Mouse (Mus musculus): ENCODE data around the gene Siah1a. TPM values are rescaled to one million over a fixed set of nuclear protein-coding genes. Genes with fewer than 3 reads are reported as not detected.

Gene Siah1a
- 10 to 100 TPM in 1 of 2 experiments, 1 to 10 TPM in 1; 9.6 to 14.9 TPM for total RNA-seq (2021)
- long read RNA-seq, experiment 1, transcript Siah1a-201 (2 exons, 1,968 nt), result major isoform, 33 of 35 reads
- long read RNA-seq, experiment 1, partial matches to known transcripts, result 0 of 35 reads
- long read RNA-seq, experiment 1, other reads (novel, unspliced or antisense), result 2 of 35 reads
- long read RNA-seq, experiment 2, transcript Siah1a-201 (2 exons, 1,968 nt), result major isoform, 25 of 25 reads
- long read RNA-seq, experiment 2, partial matches to known transcripts, result 0 of 25 reads
- long read RNA-seq, experiment 2, other reads (novel, unspliced or antisense), result 0 of 25 reads

DNA sequence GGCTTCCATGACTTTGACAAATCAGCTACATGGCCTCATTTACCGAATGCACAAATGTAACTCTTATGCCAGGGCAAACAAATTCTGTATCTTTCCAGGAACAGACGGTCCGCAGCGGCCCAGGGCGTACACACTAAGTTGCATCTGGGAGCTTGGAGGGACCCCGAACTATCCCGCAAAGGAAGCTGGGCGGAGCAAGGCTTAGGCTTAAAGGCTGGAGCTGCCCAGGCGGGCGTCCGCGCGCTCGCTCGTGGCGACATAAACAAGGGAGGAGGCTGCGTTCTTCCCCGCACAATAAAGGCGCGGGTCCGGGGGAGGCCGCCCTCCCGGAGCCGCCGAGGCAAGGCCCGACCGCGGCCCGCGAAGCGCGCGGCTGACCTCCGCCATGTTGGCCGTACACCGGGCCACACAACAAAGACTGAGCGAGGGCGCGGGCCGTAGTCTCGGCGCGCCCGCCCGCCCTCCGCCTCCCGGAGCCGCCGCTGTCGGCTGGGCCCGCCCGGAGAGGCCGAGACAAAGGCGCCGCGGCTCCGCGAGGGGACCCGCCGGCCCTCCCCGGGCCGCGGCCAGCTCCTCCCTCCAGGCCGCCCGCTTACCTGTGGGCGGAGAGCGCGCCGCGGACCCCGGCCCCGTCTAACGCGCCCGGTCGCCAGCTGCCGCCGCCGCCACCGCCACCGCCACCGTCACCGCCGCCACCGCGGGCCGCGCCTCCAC is at the start of gene Siah1a, which contains the start of gene Gm10638:
Siah1a (minus strand) TSS at position 714 of the 714 bp plus-strand sequence.
Gm10638 (plus strand) TSS at position 479 of the 714 bp plus-strand sequence.
- H3K27ac ChIP-seq, result peak within 1 kb of the TSS; percentile 98
- H3K4me3 ChIP-seq, result peak within 1 kb of the TSS; percentile 79
- TF ChIP-seq CTCF (IDR thresholded peaks at IDR 0.05), result no peak
- intact Hi-C loops (cut with DNase I), result loop anchor here (2.0 to 5.0 kb wide), 2 partner anchors 51 to 123 kb away; partner anchors contain the start of gene Lonp2
- peak; percentile 81 for DNase-seq

DNA sequence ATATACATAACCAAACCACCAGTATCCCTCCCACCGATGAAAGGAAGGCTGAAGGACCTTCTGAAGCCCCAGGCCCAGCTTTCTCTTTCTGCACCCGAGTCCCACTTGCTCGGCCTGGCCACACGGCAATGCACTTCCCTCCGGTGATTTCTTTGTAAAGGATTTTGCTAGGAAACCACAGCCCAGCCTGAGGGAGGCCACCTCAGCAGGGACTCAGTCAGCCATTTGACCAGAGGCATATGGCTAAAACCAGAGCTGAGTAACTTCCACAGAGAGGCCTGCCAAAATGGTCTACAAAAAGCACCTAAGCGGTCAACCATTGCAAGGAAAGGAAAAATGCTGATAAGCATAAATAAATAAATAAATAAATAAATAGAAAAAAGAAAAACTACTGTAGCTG is 49.0 kb upstream of the Siah1a start:
- no peak for TF ChIP-seq CTCF (IDR thresholded peaks at IDR 0.05)
- intact Hi-C loops (cut with DNase I), result loop anchor here (5.0 kb wide), 1 partner anchor 167 kb away; no protein-coding TSS in a partner anchor
- Histone ChIP-seq H3K27ac (no peak overlapping the region), H3K4me3 (no peak overlapping the region)
- no peak for DNase-seq

DNA sequence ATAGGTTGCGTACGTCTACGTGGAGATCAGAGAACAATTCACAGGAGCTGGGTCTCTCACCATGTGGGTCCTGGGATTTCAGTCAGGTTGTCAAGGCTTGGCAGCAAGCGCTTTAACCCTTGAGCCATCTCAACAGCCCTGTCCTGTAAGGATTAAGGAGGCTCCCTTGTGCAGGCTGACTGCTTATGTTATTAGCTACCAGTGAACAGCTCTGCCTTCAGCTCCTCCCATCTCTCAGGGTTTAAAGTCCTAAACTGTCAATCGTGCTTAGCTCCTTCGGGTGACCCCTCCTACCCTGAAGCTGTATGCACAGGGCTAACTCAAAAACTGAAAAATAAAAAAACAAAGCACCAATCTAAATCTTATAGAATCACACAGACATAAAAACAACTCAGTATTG is 45.8 kb upstream of the Siah1a start:
- intact Hi-C loops (cut with DNase I), result no loop called here
- Histone ChIP-seq H3K27ac (no peak overlapping the region), H3K4me3 (no peak overlapping the region)
- TF ChIP-seq CTCF (IDR thresholded peaks at IDR 0.05), result no peak
- DNase-seq, result no peak

DNA sequence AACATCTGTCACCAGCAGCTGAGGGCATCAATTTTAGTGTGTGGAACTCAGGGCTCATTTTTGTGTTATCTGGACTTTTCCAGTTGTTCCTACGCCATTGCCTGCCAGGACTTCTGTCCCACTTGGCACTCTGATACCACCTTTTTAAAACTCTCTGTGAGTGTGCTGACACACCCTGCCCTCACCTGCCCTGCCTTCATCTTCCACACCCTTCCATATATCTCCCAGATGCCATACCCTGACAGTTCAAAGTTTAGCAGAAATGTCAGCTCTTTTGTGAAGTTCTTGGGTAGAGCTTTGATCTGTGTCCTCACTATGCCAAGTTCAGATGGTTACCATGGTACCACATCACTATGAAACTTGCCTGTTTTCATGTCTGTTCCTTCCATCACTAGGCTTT is 43.8 kb upstream of the Siah1a start:
- H3K27ac ChIP-seq, result no peak overlapping the region; the same call in 1 of the 2 replicates
- no peak for DNase-seq
- no peak overlapping the region for H3K4me3 ChIP-seq
- TF ChIP-seq CTCF (IDR thresholded peaks at IDR 0.05), result no peak
- intact Hi-C loops (cut with DNase I), result no loop called here

DNA sequence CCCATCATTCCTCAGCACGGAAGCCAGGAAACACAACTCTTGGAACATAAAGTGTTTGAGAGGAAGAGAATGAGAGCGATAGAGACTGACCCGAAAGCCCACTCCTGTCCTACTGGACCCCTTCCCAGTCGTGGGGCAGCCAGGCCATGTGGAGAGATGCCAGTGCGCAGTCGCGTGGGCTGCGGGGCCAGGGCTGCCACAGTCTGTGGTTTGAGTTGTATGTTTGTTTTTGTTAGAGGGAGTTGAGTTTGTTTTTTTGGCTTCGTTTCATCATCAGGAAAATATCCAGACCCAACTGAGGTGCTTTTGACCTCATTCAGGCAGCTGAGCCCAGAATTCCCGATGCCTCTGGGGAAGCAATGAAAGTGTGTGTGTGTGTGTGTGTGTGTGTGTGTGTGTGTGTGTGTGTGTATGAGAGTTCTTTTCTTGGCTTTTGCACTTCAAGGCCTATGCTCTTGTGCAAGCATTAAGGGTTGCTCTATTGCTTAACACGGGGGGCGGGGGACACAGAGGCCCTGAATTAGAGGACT is 42.2 kb upstream of the Siah1a start:
- no peak for TF ChIP-seq CTCF (IDR thresholded peaks at IDR 0.05)
- DNase-seq, result peak; percentile 71
- intact Hi-C loops (cut with DNase I), result no loop called here
- peak overlapping the region; percentile 89 for H3K27ac ChIP-seq
- H3K4me3 ChIP-seq, result peak overlapping the region; percentile 59

DNA sequence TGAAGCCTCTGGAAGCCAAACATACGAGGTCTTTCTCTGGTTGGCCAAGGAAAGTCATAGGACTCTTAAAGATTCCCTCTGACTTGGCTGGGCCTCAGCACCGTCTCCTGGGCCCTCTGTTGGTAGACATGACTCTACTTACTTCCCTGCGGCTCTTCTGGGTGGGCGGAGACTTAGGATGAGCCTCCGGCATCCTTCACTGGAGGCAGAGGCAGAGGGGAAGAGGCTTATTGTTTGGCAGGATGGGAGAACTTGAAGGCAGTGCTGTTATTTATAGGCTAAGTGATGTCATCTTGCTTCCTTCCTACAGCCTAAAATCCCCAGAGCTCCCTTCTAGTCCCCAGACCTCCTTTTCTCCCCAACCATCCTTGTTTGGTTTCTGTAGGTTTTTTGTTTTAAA is 40.8 kb upstream of the Siah1a start:
- intact Hi-C loops (cut with DNase I), result no loop called here
- peak; percentile 28 for DNase-seq
- no peak for TF ChIP-seq CTCF (IDR thresholded peaks at IDR 0.05)
- H3K27ac ChIP-seq, result peak overlapping the region; percentile 89
- H3K4me3 ChIP-seq, result no peak overlapping the region

DNA sequence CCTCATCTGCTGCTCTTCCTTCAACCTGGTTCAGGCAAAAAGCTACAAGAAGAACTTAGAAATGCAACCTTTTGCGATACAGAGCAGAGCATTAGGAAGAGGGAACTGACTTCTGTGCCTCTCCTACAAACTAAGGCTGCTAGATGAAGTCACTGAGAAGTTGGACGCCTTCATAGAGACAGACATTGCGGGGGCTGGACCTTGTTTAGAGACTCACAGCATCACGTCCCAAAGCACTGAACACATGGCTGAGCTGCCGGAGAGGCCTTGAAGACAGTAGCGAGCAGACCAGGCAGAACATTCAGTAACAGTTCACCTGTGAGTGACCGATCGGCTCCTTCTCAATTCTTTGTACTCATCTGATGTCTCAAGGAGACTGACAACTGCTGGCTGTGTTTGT is 35.4 kb upstream of the Siah1a start:
- no peak for DNase-seq
- no peak for TF ChIP-seq CTCF (IDR thresholded peaks at IDR 0.05)
- Histone ChIP-seq H3K4me3 (no peak overlapping the region), H3K27ac (no peak overlapping the region)
- intact Hi-C loops (cut with DNase I), result no loop called here

DNA sequence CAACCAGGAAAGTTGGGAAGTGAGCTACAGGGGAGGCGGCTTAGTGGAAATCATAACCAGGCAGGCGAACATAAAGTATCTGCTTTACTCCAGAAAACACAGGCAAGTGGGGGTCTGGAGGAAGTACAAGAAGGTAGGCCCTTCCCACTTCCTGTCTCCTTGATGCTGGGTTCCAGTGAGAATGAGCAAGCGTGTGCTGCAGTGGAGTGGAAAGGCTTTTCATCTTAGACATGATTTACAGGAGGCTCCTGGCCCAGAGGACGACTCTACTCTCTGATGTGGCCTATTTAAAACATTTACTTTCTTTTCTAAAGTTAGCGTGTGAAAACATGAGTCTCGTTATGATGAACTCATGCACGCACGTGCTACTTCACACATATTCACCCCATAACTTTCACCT is 33.5 kb upstream of the Siah1a start:
- no peak for DNase-seq
- intact Hi-C loops (cut with DNase I), result no loop called here
- TF ChIP-seq CTCF (IDR thresholded peaks at IDR 0.05), result no peak
- Histone ChIP-seq H3K4me3 (no peak overlapping the region), H3K27ac (no peak overlapping the region)

DNA sequence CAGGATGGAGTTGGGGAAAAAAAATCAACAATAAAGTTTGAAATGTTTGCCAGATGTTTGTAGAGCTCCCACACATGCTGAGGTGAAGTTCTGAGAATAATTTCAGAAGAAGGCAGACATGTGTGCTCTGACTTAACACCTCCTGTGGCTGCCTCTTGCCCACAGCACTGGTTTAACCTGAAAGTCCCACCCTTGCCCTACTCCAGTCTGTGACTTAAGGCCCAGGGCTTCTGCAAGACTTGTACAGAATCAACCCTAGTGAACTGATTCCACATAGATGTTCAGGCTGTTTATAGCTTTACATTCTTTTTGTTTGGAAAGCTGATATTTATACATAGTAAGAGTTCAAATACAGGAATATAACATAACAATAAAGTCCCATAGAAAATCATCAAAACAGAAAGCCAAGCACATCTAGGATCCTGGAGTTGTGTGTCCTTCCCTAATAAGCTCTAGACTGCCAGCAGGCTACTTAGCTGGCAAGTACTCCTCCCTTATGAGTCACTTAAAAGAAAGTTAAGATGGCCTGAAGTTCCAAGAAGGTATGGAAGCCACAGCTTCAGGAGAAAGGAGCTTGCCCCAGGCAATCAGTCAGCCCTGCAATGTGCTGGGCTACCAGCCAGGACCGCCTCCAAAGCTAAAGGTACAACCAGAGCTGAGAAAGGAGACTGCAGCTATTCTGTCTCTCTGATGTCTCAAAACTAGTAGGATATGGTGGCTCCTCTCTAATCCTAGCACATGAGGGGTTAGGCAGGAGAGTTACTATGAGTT is 24.4 kb upstream of the Siah1a start:
- intact Hi-C loops (cut with DNase I), result no loop called here
- no peak overlapping the region for H3K27ac ChIP-seq
- peak; percentile 28 for DNase-seq
- no peak for TF ChIP-seq CTCF (IDR thresholded peaks at IDR 0.05)
- H3K4me3 ChIP-seq, result no peak overlapping the region

DNA sequence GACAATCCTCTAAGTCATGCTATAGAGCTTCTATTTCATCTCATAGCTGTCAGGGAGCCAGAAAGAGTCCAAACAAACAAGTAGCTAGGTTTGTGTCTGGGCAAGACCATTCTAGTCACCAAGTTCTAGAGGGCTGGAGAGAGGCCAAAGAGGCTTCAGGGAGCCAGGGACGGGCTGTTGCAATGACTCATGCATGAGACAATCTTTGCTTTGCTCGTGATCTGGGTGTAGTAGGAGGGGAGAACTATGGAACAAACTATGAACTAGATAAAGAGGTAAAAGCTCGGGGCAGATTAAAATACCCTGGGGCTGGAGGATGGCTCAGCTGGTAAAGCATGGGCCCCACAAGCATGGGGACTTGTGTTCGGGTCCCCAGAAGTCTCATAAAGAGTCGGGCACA is 22.8 kb upstream of the Siah1a start:
- TF ChIP-seq CTCF (IDR thresholded peaks at IDR 0.05), result no peak
- intact Hi-C loops (cut with DNase I), result no loop called here

DNA sequence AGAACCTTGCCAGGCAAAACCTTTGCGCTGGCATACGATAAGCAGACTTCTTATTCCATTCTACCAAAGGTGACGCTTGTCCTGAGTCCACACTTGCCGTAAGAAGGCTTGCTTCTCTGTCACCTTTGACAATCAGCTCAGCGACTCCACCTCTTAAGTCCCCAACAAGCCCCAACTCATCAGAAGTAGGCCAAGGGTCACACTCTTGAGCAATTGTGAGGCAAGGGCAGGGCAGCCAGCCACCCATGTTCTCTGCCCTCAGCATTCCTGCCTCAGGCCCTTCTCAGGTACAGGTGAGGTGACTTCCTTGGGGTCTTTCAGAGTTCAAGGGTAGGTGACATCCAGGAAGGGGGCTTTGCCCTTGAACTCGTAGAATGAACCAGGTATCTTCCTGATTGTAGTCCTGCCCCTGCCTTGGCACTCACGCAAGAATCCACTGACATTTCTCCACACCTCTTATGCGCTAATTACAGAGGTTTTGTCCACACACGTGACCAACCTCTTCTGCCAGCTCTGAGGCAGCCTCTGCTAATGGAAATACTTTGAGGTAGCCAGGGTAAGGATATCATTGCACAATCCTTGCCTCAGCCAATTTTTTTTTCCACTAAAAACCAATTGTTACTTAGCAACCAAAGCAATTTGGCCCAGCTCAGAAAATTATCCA is 20.9 kb upstream of the Siah1a start:
- H3K27ac ChIP-seq, result no peak overlapping the region
- TF ChIP-seq CTCF (IDR thresholded peaks at IDR 0.05), result no peak
- peak; percentile 39 for DNase-seq

More for the DNA sequence above, 22.8 kb upstream of the Siah1a start:
- peak; percentile 70 for DNase-seq
- Histone ChIP-seq H3K27ac (peak overlapping the region; percentile 48), H3K4me3 (no peak overlapping the region)

DNA sequence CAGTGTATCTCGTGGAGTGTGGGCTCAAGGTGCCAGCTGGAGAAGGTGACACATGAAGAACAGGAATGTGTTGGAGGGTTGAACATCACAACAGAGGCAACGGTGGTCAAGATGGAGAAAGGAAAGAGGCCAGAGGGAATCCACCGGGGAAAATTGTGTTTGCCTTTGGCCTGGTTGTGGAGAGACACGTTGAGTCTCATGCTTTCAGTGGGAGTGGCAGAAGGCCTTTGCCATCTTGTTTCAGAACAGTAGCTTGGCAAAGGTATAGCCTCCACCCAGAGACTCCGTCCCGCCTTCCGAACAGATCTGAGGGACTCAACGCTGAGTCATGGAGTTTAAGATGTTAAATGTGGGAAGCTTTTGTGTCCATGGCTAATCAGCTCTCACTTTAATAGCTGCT is 19.9 kb upstream of the Siah1a start:
- DNase-seq, result no peak
- intact Hi-C loops (cut with DNase I), result no loop called here
- no peak overlapping the region for H3K27ac ChIP-seq
- H3K4me3 ChIP-seq, result no peak overlapping the region
- TF ChIP-seq CTCF (IDR thresholded peaks at IDR 0.05), result no peak

More for the DNA sequence above, 20.9 kb upstream of the Siah1a start:
- H3K4me3 ChIP-seq, result no peak overlapping the region
- intact Hi-C loops (cut with DNase I), result no loop called here

Data from gastrocnemius, adult 2 months (tissue).